Mouse (Mus musculus) layer of hippocampus, adult 6 months (tissue): ENCODE results near the gene Nrgn. TPM values are rescaled to one million over a fixed set of nuclear protein-coding genes. Genes with fewer than 3 reads are reported as not detected.

Experiments
- long read RNA-seq, 2 experiments: library from polyadenylated mRNA; unstranded; transcript quantifications; one replicate each; pipeline ENCODE4 v2.0.0; 2019 to 2020
- polyA plus RNA-seq: library from polyadenylated mRNA; unstranded; fragments of <200 nt; fragmentation: Nextera tagmentation; gene quantifications from 2 replicates; pipeline ENCODE4 v1.2.3, GENCODE M21; 2021

The Nrgn gene
- 108 and 127 TPM in 2 replicates for polyA plus RNA-seq
- long read RNA-seq, experiment 1, partial matches to known transcripts, result 6 of 103 reads
- long read RNA-seq, experiment 1, other reads (novel, unspliced or antisense), result 97 of 103 reads
- long read RNA-seq, experiment 2, partial matches to known transcripts, result 1 of 35 reads
- long read RNA-seq, experiment 2, other reads (novel, unspliced or antisense), result 34 of 35 reads

DNA sequence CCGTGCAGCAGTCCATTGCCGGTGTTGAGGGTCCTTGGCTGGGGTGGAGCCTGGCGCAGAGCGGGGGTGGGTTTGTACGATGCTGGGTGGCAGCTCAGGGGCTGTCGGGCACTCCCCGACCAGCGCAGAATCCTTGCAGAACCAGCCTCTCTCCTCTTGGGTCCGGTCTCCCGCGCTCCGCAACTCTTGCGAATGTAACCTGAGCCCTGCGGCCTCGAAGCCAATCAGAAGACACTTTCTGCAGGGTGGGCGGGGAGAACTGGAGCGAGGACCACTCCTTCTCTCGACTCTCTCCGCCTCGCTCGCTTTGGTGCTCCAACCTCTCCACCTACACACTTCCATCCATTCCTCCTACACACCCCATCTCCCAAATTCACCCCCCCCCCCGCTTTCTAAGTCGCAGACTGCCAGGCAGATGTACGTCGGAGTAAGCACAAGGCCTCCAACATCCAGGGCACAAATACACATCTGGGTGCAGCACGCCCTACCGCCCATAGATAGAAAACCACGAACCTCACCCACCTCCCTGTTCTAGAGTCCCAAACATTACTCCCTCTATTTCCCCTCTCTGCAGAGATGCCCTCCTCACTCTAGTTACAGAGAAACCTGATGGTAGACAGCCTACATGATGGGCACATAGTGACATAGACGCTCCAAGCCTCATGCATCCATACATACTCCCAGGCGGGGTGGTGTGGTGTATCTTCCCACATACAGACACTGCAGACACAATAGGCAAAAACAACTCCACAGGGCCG lies at the start of gene Nrgn:
Gene Nrgn (minus strand): TSS at position 369 of the 758 bp plus-strand sequence.

DNA sequence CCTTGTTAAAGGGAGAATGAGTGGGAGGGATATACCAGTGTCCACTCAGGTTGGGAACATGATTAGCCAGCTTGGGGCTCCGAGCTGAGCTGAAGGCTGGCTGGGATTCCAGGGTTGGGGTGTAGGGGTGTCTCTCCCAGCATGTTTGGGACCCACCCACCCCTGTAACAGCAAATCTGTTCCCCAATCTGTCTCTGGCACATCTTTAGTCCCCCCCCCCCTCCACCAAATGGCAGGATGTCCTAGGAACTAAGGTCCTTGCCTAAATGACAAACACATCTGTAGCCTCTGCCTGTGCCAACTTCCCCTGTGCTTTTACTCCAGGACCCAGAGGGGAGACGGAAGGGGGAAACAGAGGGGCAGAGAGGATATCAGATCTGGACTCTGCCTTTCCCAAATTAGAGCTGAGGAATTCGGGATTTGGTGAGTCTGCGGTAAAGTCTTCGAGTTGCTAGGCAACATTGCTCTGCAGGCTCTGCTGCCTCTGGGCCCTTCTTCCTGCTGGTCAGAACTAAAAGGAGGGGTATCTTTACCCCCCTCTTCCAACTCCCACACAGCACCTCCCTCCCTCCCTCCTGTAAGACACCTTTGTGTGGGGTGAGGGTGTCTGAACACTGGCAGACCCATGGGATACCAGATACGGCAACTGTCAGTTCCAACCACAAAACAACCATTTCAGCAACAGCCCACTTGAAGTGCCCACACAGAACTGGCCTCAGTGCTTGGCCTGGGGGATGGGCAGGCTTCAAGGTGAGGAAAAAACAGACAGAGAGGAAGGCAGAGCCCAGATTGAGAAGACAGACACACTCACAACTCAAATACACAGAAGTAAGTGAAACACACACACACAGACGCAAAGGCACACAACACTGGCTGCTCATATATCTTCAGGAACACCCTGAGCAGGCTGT lies 2.4 kb upstream of the Nrgn start, which contains the start of gene Siae:
Gene Siae (plus strand): TSS at position 861 of the 911 bp plus-strand sequence.

DNA sequence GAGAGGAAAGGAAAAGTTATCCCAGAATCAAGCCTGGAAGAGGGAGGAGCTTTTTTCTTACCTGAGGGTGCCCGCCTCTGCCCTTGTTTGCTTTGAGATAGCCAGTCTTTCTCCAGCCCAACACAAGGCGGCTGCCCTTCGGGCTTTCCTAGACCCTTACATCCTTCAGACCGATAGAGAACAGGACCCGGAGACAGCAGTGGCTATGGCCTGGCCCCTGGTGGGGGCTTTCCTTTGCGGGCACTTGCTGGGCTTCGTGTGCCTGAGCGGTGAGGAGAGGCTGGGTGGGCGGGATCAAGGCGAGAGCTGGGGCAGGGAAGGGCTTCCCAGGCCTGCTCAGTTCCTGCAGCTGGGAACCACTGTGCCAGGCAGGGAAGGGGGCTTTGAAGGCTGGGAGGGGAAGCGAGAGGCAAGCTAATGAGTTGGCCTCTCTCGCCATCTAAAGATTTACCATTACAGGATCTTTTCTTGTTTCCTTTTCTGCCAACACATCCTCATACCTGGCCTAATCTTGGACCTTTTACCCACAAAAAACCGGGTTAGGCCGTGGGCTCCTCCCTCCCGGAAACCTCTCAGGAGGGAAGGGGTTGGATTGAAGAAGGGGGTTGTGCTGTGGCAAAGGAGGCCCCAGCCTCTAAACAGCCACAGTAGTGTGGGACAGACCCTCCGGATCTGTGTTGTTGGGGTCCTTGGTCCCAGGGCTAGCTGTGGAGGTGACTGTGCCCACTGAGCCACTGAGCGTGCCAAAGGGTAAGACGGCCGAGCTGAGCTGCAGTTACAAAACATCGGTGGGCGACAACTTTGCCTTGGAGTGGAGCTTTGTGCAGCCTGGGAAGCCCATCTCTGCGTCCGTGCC lies 13.3 kb downstream of the Nrgn start, which contains the start of gene Vsig2:
Gene Vsig2 (plus strand): TSS at position 86 of the 856 bp plus-strand sequence.

DNA sequence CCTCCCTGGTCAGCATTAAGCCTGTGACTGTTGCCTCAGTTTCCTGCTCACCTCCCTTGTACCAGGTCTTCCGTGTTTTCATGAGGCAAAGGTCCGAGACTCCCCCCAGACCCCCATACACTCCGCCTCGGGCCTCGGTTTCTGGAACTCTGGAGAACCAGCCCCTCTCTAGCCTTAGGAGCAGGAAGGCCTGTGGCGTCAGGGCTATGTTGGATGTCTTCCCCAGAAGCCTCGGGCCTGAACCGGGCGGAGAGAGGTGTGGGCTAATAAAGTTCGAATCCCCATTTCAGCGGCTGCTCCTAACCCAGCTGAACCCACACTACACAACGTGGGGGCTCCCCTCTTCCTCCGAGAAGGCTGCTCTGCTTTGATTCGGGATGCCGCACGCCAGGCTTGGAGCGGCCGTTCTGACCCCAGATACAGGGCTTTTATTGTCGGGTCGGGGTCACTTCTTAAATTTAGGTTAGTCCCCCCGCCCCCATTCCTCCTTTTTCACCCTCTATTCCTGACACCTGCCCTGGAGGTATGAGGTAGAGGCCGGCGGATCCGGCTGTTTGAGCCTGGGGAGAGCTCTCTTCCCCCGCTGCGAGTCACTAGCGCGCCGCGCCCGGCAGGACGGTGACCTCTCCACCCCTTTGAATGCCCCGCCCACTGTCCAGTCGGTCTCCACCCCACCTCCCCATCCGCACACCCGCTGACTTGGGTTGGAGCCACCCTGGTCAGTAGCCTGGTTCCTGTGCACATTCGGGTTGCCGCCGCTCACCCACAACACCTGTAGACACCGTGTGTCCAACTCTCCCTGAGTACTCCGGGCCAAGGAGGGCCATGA lies 25.1 kb downstream of the Nrgn start, which contains the start of gene Esam:
Gene Esam (plus strand): TSS at position 683 of the 829 bp plus-strand sequence.

Other genes with a start within 250 kb of the Nrgn start
- 1.0 and 1.3 TPM in 2 replicates for gene Ccdc15, start 204.5 kb downstream of the Nrgn start, polyA plus RNA-seq
- gene Hepacam, start 185.6 kb downstream of the Nrgn start, polyA plus RNA-seq, result 62.2 and 76.4 TPM in 2 replicates
- 0.94 and 1.8 TPM in 2 replicates for gene Robo4, start 151.0 kb downstream of the Nrgn start, polyA plus RNA-seq
- gene Robo3, start 119.7 kb downstream of the Nrgn start, polyA plus RNA-seq, result 0.30 and 0.49 TPM in 2 replicates
- gene Msantd2, start 63.6 kb downstream of the Nrgn start, polyA plus RNA-seq, result 1.7 and 2.8 TPM in 2 replicates
- gene Esam, start 24.8 kb downstream of the Nrgn start, polyA plus RNA-seq, result 17.9 and 24.5 TPM in 2 replicates
- gene Vsig2, start 13.6 kb downstream of the Nrgn start, polyA plus RNA-seq, result 1.1 and 1.3 TPM in 2 replicates
- 13.2 and 14.7 TPM in 2 replicates for gene Siae, start 2.8 kb upstream of the Nrgn start, polyA plus RNA-seq
- gene Spa17, start 60.8 kb upstream of the Nrgn start, polyA plus RNA-seq, result 8.1 and 9.8 TPM in 2 replicates
- 69.4 and 73.3 TPM in 2 replicates for gene Tbrg1, start 104.4 kb upstream of the Nrgn start, polyA plus RNA-seq
- not detected in 2 replicates for gene Panx3, start 116.3 kb upstream of the Nrgn start, polyA plus RNA-seq
- gene Olfr160, start 163.3 kb upstream of the Nrgn start, polyA plus RNA-seq, result not detected in 2 replicates
- gene Olfr874, start 192.2 kb upstream of the Nrgn start, polyA plus RNA-seq, result not detected in 2 replicates
- not detected in 2 replicates for gene Olfr875, start 219.0 kb upstream of the Nrgn start, polyA plus RNA-seq